Mouse (Mus musculus) testis, adult 2 months (tissue): ENCODE measurements around the gene Psap. TPM values are rescaled to one million over a fixed set of nuclear protein-coding genes. Genes with fewer than 3 reads are reported as not detected.

Source experiments
- H3K27ac ChIP-seq: fragments of 200-500 bp; 2 replicates; pipeline ENCODE4 v1.5.1; 2012; ENCODE audit warnings: low read depth, low read length; ENCODE audit not compliant: control insufficient read depth, insufficient read depth
- H3K27me3 ChIP-seq: fragments of 200-500 bp; 2 replicates; pipeline ENCODE4 v1.6.1; 2012; ENCODE audit warnings: mild to moderate bottlenecking, low read length, moderate library complexity; ENCODE audit not compliant: control insufficient read depth, insufficient read depth
- H3K36me3 ChIP-seq: fragments of 200-500 bp; 2 replicates; pipeline ENCODE4 v1.6.1; 2012; ENCODE audit warnings: mild to moderate bottlenecking, low read length; ENCODE audit not compliant: control insufficient read depth, insufficient read depth
- H3K4me1 ChIP-seq: fragments of 200-500 bp; 2 replicates; pipeline ENCODE4 v1.6.1; 2012; ENCODE audit warnings: low read length; ENCODE audit not compliant: control insufficient read depth, insufficient read depth
- H3K4me3 ChIP-seq: fragments of 200-500 bp; 2 replicates; pipeline ENCODE4 v1.5.1; 2012; ENCODE audit warnings: low read depth, mild to moderate bottlenecking, low read length, moderate library complexity, mixed read lengths; ENCODE audit not compliant: control insufficient read depth
- CTCF ChIP-seq: fragments of 200-500 bp; IDR thresholded peaks from 2 replicates; pipeline ENCODE4 v1.5.1; 2012; ENCODE audit warnings: low read depth, mild to moderate bottlenecking, inconsistent platforms, low read length, moderate library complexity; ENCODE audit not compliant: control insufficient read depth, insufficient read depth, insufficient replicate concordance
- POLR2A ChIP-seq: fragments of 200-500 bp; IDR thresholded peaks from 2 replicates; pipeline ENCODE4 v1.6.1; 2012; ENCODE audit warnings: low read depth, mild to moderate bottlenecking, inconsistent platforms, low read length, moderate library complexity; ENCODE audit not compliant: control insufficient read depth
- polyA plus RNA-seq: library from polyadenylated mRNA; depleted of rRNA; stranded (reverse); fragments of >200 nt; gene quantifications from 2 replicates; pipeline ENCODE4 v1.2.3, GENCODE M21; 2012

The Psap gene
- polyA plus RNA-seq, 1 experiment = 280 TPM

DNA sequence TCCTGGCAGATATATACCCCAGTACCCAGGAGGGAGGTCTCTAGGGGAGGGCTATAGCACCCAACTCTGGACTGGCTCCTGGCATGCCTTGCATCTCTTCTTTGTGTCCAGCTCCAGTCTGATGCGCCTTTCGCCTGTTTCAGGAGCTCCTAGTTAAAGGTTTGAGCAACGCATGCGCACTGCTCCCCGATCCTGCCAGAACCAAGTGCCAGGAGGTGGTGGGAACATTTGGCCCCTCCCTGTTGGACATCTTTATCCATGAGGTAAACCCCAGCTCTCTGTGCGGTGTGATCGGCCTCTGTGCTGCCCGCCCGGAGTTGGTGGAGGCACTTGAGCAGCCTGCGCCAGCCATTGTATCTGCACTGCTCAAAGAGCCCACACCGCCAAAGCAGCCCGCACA lies 22.2 kb downstream of the Psap start:
- H3K27me3 ChIP-seq = no peaks in the 10 kb centered on the region
- no peaks in the 10 kb centered on the region; the same call in 1 of the 2 replicates for H3K36me3 ChIP-seq
- TF ChIP-seq CTCF (no peak), POLR2A (no peak)
- H3K27ac ChIP-seq = no peak overlapping the region
- H3K4me1 ChIP-seq = no peaks in the 10 kb centered on the region
- H3K4me3 ChIP-seq = no peak overlapping the region

DNA sequence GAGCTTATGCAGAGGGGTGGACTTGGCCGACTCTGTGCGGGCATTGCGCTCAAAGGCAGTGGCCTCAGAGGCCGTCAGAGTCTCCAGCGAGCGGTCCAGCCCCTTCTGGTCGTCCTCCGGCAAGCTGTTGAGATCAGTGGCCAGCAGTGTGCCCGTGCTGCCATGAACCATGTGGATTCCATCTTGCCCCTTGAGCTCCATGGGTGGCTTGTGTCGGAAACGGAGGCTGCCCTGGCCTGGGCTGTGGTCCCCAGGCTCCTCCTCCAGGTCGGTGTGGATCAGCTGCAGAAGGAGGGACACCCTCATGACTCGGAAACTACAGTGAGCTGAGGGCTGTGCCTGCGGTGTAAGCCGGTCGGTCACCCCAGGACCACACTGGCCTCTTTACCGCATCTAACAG lies 26.0 kb downstream of the Psap start:
- no peak overlapping the region for H3K27ac ChIP-seq
- no peak overlapping the region for H3K4me3 ChIP-seq
- H3K4me1 ChIP-seq = no peaks in the 10 kb centered on the region
- no peaks in the 10 kb centered on the region for H3K27me3 ChIP-seq
- H3K36me3 ChIP-seq = no peaks in the 10 kb centered on the region; the same call in 1 of the 2 replicates
- TF ChIP-seq CTCF (no peak), POLR2A (no peak)

DNA sequence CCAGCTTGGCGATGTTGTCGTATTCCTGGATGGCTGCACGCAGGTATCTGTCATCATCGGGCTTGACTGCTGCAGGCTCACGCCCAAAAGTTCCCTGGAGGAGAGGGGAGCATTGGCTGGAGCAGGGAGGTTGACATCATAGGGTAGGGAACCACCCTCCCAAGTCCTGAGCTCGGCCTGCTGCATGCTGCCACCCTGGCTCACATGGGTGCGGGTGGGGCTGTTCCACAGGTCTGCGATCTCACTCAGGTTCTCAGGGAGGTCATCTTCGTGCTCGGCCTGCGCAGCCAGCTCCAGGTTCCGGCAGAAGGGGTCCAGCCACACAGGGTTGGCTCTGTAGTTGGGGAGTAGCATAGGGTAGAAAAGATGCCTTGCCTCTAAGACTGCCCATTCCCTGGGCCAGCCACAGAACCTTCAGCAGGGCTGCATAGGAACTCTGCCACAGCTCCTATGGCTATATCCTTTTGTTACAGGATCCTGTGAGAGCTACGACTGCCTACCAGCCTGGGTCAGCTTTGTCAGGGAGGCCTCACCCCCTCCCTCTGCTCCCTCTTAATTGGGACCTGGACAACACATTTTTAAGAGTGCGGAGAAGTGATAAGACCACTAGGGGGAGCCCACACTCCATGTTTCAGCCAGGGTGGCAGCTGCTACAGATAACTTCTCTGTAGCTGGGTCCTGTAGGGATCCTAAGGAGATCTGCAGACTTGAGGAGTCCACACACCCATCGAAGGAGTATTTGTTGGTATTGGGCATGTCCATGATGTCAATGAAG lies 27.6 kb downstream of the Psap start:
- Histone ChIP-seq H3K36me3 (no peaks in the 10 kb centered on the region), H3K27ac (no peak overlapping the region), H3K4me1 (no peaks in the 10 kb centered on the region), H3K4me3 (no peak overlapping the region), H3K27me3 (no peaks in the 10 kb centered on the region)
- TF ChIP-seq CTCF (peak; percentile 70; the same call in 1 of the 2 replicates), POLR2A (no peak)

DNA sequence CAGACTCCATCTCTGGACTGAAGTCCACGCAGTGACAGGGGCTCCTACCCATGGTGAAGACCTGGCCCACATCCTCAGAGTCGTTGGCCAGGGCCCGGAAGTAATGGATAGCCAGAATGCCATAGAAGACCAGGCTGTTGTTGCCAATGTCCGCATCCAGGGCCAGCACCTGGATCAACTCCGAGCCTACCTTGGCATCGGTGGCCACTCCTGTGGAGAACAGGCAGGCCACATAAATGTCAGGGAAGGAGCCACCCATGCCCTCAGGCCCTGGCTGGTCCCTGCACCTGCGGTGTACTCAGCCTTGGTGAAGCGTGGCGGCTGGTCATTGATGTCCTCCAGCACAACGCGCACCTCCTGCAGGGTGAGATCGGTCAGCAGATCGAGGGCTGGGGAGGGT lies 33.2 kb downstream of the Psap start:
- no peaks in the 10 kb centered on the region for H3K27me3 ChIP-seq
- no peaks in the 10 kb centered on the region for H3K4me1 ChIP-seq
- TF ChIP-seq CTCF (no peak), POLR2A (no peak)
- H3K4me3 ChIP-seq = no peak overlapping the region
- H3K27ac ChIP-seq = no peak overlapping the region
- no peaks in the 10 kb centered on the region for H3K36me3 ChIP-seq

DNA sequence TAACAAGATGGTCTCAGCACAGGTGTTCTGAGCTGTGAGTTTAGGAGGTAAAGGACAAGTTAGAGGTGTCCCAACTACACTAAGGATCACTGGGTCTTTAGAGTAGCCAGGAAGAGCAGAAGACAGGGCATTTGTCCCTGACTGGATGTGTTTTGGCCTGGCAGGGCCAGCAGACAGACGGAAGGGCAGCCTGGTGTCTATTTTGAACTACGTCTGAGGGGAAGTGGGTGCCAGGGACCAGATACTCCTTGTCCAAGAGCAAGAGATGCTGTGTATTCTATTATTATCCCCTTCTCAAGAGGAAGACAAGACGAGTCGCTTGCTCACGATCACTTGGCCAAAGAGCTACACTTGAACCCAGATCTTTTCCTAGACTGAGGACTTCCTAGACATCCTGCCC lies 36.2 kb downstream of the Psap start:
- Histone ChIP-seq H3K36me3 (no peaks in the 10 kb centered on the region), H3K27ac (no peak overlapping the region), H3K4me1 (no peaks in the 10 kb centered on the region), H3K4me3 (no peak overlapping the region), H3K27me3 (no peaks in the 10 kb centered on the region)
- TF ChIP-seq POLR2A = no peak
- no peak for TF ChIP-seq CTCF

DNA sequence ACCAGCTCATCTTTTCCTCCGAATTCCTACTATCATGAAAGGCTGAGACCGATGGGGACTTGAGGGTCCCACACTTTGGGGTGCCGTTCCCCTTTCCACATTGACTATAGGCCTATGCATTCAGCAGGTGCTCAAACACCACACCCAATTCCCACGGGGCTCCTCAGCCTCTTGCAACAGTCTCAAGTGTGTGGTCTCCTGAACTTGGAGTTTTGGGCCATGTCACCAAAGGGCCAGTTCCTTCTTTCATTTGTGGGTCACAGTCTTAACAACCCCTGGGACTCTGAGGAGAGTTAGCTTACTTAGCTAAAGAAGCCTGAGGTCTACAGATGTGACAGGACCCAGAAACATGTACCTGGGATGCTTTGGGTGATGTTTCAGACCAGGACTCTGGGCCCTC lies 38.7 kb downstream of the Psap start:
- Histone ChIP-seq H3K27me3 (no peaks in the 10 kb centered on the region), H3K36me3 (no peaks in the 10 kb centered on the region), H3K4me1 (no peaks in the 10 kb centered on the region), H3K4me3 (no peak overlapping the region), H3K27ac (no peak overlapping the region)
- TF ChIP-seq CTCF (no peak), POLR2A (no peak)

DNA sequence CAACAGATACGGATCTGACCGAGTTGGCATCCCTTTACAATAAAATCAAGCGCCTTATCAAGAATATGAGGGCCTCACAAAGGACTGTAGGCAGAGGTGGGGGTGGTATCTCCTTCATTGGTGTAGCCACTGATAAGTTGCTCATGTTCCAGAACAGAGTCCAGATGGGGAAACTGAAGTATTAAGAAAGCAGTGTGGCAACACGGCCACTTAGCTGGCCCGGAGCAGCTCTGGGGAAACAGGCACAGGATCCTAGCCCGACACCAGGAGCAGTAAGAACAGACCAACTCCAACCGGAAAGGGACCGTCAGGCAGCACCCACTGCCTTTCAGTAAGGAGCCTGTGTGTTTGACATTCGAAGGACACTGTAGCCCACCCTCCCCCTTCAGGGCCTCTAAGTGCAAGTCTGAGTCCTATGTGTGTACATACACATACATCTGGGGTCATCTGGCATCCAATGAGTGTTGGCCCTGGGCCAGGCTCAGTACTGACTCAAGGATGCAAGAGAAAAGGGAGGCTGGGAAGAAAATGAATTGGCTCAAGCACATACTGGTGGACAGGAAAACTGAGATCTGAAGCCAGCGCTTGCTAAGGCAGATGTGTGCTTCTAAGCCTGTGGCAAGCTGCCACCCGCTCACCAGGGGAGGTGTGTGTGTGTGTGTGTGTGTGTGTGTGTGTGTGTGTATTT lies 51.7 kb downstream of the Psap start:
- no peaks in the 10 kb centered on the region for H3K36me3 ChIP-seq
- H3K27ac ChIP-seq = no peak overlapping the region
- no peak overlapping the region for H3K4me3 ChIP-seq
- H3K4me1 ChIP-seq = no peaks in the 10 kb centered on the region
- no peak for TF ChIP-seq POLR2A
- no peak for TF ChIP-seq CTCF
- no peaks in the 10 kb centered on the region for H3K27me3 ChIP-seq

DNA sequence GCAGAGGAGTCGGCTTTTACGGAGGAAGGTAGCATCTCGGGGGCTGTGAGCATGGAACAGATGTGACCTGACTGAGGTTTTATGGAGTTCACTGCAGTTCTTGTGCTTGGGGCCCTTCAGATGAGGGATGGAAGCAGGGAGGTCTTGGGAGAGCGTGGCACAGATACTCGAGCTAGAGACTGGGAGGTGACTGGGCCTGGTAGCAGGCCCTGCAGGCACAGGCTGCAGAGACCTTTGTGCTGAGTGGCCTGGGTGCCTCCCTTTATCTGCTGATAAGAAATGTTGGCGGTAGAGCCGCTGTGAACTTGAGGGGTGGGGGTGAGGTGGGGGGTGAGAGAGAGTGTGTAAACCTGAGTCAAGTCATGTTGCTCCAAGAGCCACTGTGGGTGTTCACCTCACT lies 57.2 kb downstream of the Psap start:
- TF ChIP-seq CTCF = no peak
- TF ChIP-seq POLR2A = no peak
- Histone ChIP-seq H3K27ac (no peak overlapping the region), H3K27me3 (no peaks in the 10 kb centered on the region), H3K4me1 (no peaks in the 10 kb centered on the region), H3K36me3 (no peaks in the 10 kb centered on the region), H3K4me3 (no peak overlapping the region)
